Mouse (Mus musculus) thymus, postnatal 25 days (tissue): ENCODE measurements around the gene Nrarp.

Experiments
- DNase-seq: peaks from one replicate; pipeline ENCODE4 v3.0.0; 2022

Nrarp gene

DNA sequence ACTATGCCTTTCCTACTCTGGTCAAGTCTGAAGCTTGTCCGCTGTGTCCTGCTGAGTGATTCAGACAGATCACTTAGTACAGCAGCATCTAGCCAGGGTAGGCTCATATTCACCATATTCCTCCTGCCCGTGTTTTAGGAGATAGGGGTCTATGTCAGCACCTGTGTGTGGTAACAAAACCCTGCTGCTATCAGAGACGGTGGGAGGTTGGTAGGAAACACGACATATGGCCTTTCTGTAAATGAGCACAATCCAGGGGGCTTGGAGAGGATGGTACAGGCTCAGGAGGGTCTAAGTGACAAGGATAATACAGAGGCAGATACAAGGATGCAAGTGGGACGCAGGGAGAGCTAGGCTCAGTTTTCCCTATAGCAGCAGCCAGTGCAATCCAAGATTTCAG is 49.0 kb downstream of the Nrarp start:
- DNase-seq, result no peak

- DNase-seq, result no peak
These were observed 50.0 kb downstream of the Nrarp start for GRCm38 (mm10) chr2:25230581-25230980.

- no peak for DNase-seq
These were observed 50.5 kb downstream of the Nrarp start for GRCm38 (mm10) chr2:25231038-25231437.
